Mouse (Mus musculus) ovary, adult 2 months (tissue): ENCODE results near the gene D7Ertd443e. TPM values are rescaled to one million over a fixed set of nuclear protein-coding genes. Genes with fewer than 3 reads are reported as not detected.

Experiments
- polyA plus RNA-seq: library from polyadenylated mRNA; depleted of rRNA; stranded (reverse); fragments of >200 nt; gene quantifications from 2 replicates; pipeline ENCODE4 v1.2.3, GENCODE M21; 2012; rRNA removed

D7Ertd443e gene
- polyA plus RNA-seq: 1.6 and 2.3 TPM in 2 replicates

GRCm38 (mm10) chr7:134385561-134385960, at the start of gene D7Ertd443e:
Gene D7Ertd443e, minus strand, starts transcription at chr7:134385661.

GRCm38 (mm10) chr7:134231378-134232346, 153.8 kb downstream of the D7Ertd443e start, which contains the start of gene Adam12:
Gene Adam12, minus strand, starts transcription at chr7:134232146.

Other genes starting within 250 kb of the D7Ertd443e start
- 10.2 and 13.4 TPM in 2 replicates for gene Adam12, start 153.5 kb downstream of the D7Ertd443e start, polyA plus RNA-seq